Mouse (Mus musculus): ENCODE data around the gene Psmc4. TPM values are rescaled to one million over a fixed set of nuclear protein-coding genes. Genes with fewer than 3 reads are reported as not detected.
A peak's percentile ranks its signal among the peaks of the same experiment; 100 is the strongest.

The Psmc4 gene
- polyA plus RNA-seq (2016; fragmentation: Nextera tagmentation; extraction: Ambion mirVana): 236 and 237 TPM in 2 replicates

- Histone ChIP-seq H3K4me2 (peak within 1 kb of the TSS; percentile 89), H3K9me3 (replicated peaks) (no peaks in the 10 kb centered on the region), H3K36me3 (peaks cover 42% of the 10 kb centered on the region), H3K27me3 (replicated peaks) (no peaks in the 10 kb centered on the region; the same call in 1 of the 2 replicates), H3K27ac (ENCODE audit: poor library complexity, severe bottlenecking) (peak within 1 kb of the TSS; percentile 64), H3K9ac (peak within 1 kb of the TSS; percentile 91), H3K4me3 (peak within 1 kb of the TSS; percentile 88), H3K4me1 (replicated peaks) (peaks cover 8% of the 10 kb centered on the region)
- ATAC-seq (ENCODE audit: insufficient number of reproducible peaks, low FRiP score): peak; percentile 96
- under 1% methylated on average over 52 of the region's 52 CpGs for WGBS
Observed at GRCm38 (mm10) chr7:28049476-28050409, at the start of gene Psmc4. Gene Psmc4 (minus strand): TSS chr7:28050101.

GRCm38 (mm10) chr7:28099101-28099500 is 49.2 kb upstream of the Psmc4 start:
- Histone ChIP-seq H3K4me2 (no peak overlapping the region), H3K36me3 (no peaks in the 10 kb centered on the region), H3K27me3 (replicated peaks) (peaks cover 15% of the 10 kb centered on the region; the same call in 1 of the 2 replicates), H3K27ac (ENCODE audit: poor library complexity, severe bottlenecking) (no peak overlapping the region), H3K4me3 (no peak overlapping the region), H3K4me1 (replicated peaks) (no peaks in the 10 kb centered on the region), H3K9ac (no peak overlapping the region), H3K9me3 (replicated peaks) (peaks cover 14% of the 10 kb centered on the region)
- 91% methylated on average over 16 of the region's 16 CpGs for WGBS
- no peak for ATAC-seq (ENCODE audit: insufficient number of reproducible peaks, low FRiP score)

GRCm38 (mm10) chr7:28093541-28093940 is 43.6 kb upstream of the Psmc4 start:
- no peak for ATAC-seq (ENCODE audit: insufficient number of reproducible peaks, low FRiP score)
- Histone ChIP-seq H3K27me3 (replicated peaks) (0 out of 2 replicates have a peak, but pooled peaks cover 5% of the 10 kb centered on the region), H3K9ac (no peak overlapping the region), H3K4me1 (replicated peaks) (no peaks in the 10 kb centered on the region), H3K9me3 (replicated peaks) (no peaks in the 10 kb centered on the region), H3K27ac (ENCODE audit: poor library complexity, severe bottlenecking) (no peak overlapping the region), H3K4me3 (no peak overlapping the region), H3K4me2 (no peak overlapping the region), H3K36me3 (no peaks in the 10 kb centered on the region)
- WGBS: 33% methylated on average over 11 of the region's 11 CpGs

- H3K27ac ChIP-seq (ENCODE audit: poor library complexity, severe bottlenecking): no peak overlapping the region
- peaks cover 3% of the 10 kb centered on the region; the same call in 1 of the 2 replicates for H3K27me3 ChIP-seq (replicated peaks)
- no peak overlapping the region for H3K9ac ChIP-seq
- no peaks in the 10 kb centered on the region for H3K4me1 ChIP-seq (replicated peaks)
- no peak for ATAC-seq (ENCODE audit: insufficient number of reproducible peaks, low FRiP score)
- no peak overlapping the region for H3K4me3 ChIP-seq
- 77% methylated on average over 16 of the region's 16 CpGs for WGBS
- H3K36me3 ChIP-seq: no peaks in the 10 kb centered on the region
- H3K4me2 ChIP-seq: no peak overlapping the region
- 0 out of 2 replicates have a peak, but pooled peaks cover 5% of the 10 kb centered on the region for H3K9me3 ChIP-seq (replicated peaks)
Observed at GRCm38 (mm10) chr7:28086236-28086635, 36.3 kb upstream of the Psmc4 start.

GRCm38 (mm10) chr7:28084215-28084614 is 34.3 kb upstream of the Psmc4 start:
- H3K4me2 ChIP-seq: no peak overlapping the region
- ATAC-seq (ENCODE audit: insufficient number of reproducible peaks, low FRiP score): no peak
- 0 out of 2 replicates have a peak, but pooled peaks cover 5% of the 10 kb centered on the region for H3K9me3 ChIP-seq (replicated peaks)

GRCm38 (mm10) chr7:28070531-28071298 is 20.8 kb upstream of the Psmc4 start, which contains the start of gene Fcgbp:
Gene Fcgbp (plus strand): TSS chr7:28071236.
- ATAC-seq (ENCODE audit: insufficient number of reproducible peaks, low FRiP score): no peak
- no peak within 1 kb of the TSS for H3K27ac ChIP-seq (ENCODE audit: poor library complexity, severe bottlenecking)
- no peak within 1 kb of the TSS for H3K4me3 ChIP-seq
- H3K4me1 ChIP-seq (replicated peaks): no peaks in the 10 kb centered on the region
- no peaks in the 10 kb centered on the region for H3K27me3 ChIP-seq (replicated peaks)
- no peak within 1 kb of the TSS for H3K4me2 ChIP-seq
- 87% methylated on average over 21 of the region's 21 CpGs for WGBS
- H3K36me3 ChIP-seq: no peaks in the 10 kb centered on the region
- H3K9ac ChIP-seq: no peak within 1 kb of the TSS
- no peaks in the 10 kb centered on the region for H3K9me3 ChIP-seq (replicated peaks)

More at GRCm38 (mm10) chr7:28084215-28084614, 34.3 kb upstream of the Psmc4 start:
- no peak overlapping the region for H3K9ac ChIP-seq
- H3K27ac ChIP-seq (ENCODE audit: poor library complexity, severe bottlenecking): no peak overlapping the region
- H3K4me1 ChIP-seq (replicated peaks): no peaks in the 10 kb centered on the region
- no peak overlapping the region for H3K4me3 ChIP-seq
- WGBS: 60% methylated on average over 7 of the region's 7 CpGs
- H3K36me3 ChIP-seq: no peaks in the 10 kb centered on the region
- peaks cover 3% of the 10 kb centered on the region; the same call in 1 of the 2 replicates for H3K27me3 ChIP-seq (replicated peaks)

- Histone ChIP-seq H3K36me3 (no peaks in the 10 kb centered on the region), H3K9ac (no peak overlapping the region), H3K4me1 (replicated peaks) (no peaks in the 10 kb centered on the region), H3K27me3 (replicated peaks) (no peaks in the 10 kb centered on the region), H3K9me3 (replicated peaks) (no peaks in the 10 kb centered on the region), H3K4me3 (no peak overlapping the region), H3K4me2 (no peak overlapping the region), H3K27ac (ENCODE audit: poor library complexity, severe bottlenecking) (no peak overlapping the region)
- no peak for ATAC-seq (ENCODE audit: insufficient number of reproducible peaks, low FRiP score)
- 43% methylated on average over 3 of the region's 3 CpGs for WGBS
Observed at GRCm38 (mm10) chr7:28069546-28070172, 19.8 kb upstream of the Psmc4 start.

- H3K9me3 ChIP-seq (replicated peaks): no peaks in the 10 kb centered on the region
- H3K27me3 ChIP-seq (replicated peaks): 0 out of 2 replicates have a peak, but pooled peaks cover 2% of the 10 kb centered on the region
- no peak overlapping the region for H3K27ac ChIP-seq (ENCODE audit: poor library complexity, severe bottlenecking)
- no peaks in the 10 kb centered on the region for H3K4me1 ChIP-seq (replicated peaks)
- H3K4me2 ChIP-seq: no peak overlapping the region
- 74% methylated on average over 3 of the region's 3 CpGs for WGBS
- no peak overlapping the region for H3K9ac ChIP-seq
- H3K36me3 ChIP-seq: no peaks in the 10 kb centered on the region
- no peak overlapping the region for H3K4me3 ChIP-seq
- ATAC-seq (ENCODE audit: insufficient number of reproducible peaks, low FRiP score): no peak
Observed at GRCm38 (mm10) chr7:28068661-28069060, 18.8 kb upstream of the Psmc4 start.

- no peak overlapping the region for H3K4me3 ChIP-seq
- no peak for ATAC-seq (ENCODE audit: insufficient number of reproducible peaks, low FRiP score)
- H3K9me3 ChIP-seq (replicated peaks): 0 out of 2 replicates have a peak, but pooled peaks cover 7% of the 10 kb centered on the region
- no peaks in the 10 kb centered on the region for H3K4me1 ChIP-seq (replicated peaks)
- 88% methylated on average over 1 of the region's 1 CpGs for WGBS
- peaks cover 11% of the 10 kb centered on the region; the same call in 1 of the 2 replicates for H3K27me3 ChIP-seq (replicated peaks)
- no peaks in the 10 kb centered on the region for H3K36me3 ChIP-seq
- H3K4me2 ChIP-seq: no peak overlapping the region
- H3K9ac ChIP-seq: no peak overlapping the region
- H3K27ac ChIP-seq (ENCODE audit: poor library complexity, severe bottlenecking): no peak overlapping the region
Observed at GRCm38 (mm10) chr7:28059972-28060371, 10.1 kb upstream of the Psmc4 start.

- Histone ChIP-seq H3K9me3 (replicated peaks) (no peaks in the 10 kb centered on the region), H3K4me2 (no peak overlapping the region), H3K4me3 (no peak overlapping the region), H3K4me1 (replicated peaks) (peaks cover 8% of the 10 kb centered on the region), H3K36me3 (peaks cover 7% of the 10 kb centered on the region), H3K27ac (ENCODE audit: poor library complexity, severe bottlenecking) (no peak overlapping the region), H3K9ac (no peak overlapping the region), H3K27me3 (replicated peaks) (peaks cover 4% of the 10 kb centered on the region; the same call in 1 of the 2 replicates)
- ATAC-seq (ENCODE audit: insufficient number of reproducible peaks, low FRiP score): no peak
- WGBS: 82% methylated on average over 6 of the region's 6 CpGs
Observed at GRCm38 (mm10) chr7:28053046-28053930, 3.4 kb upstream of the Psmc4 start.
